Mouse (Mus musculus) heart, postnatal 0 days (tissue): ENCODE results near the gene Zfp688.
"Not testable (repeated sequence)": the region's sequence is repeated elsewhere in the genome, so short reads cannot be mapped to it uniquely, and the experiment has no call there.

Experiments used
- CTCF ChIP-seq: IDR thresholded peaks from 2 replicates; pipeline ENCODE4 v1.5.1; 2016; ENCODE audit warnings: antibody characterized with exemption, control low read depth, low read depth
- EP300 ChIP-seq: IDR thresholded peaks from 2 replicates; pipeline ENCODE4 v1.6.1; 2016; ENCODE audit warnings: antibody characterized with exemption, low read depth

- TF ChIP-seq EP300: not testable (repeated sequence)
- TF ChIP-seq CTCF: peak; percentile 66
These were observed 46.3 kb downstream of the Zfp688 start, which contains the start of gene Zfp747 for GRCm38 (mm10) chr7:127375271-127376245.
